Mouse (Mus musculus): ENCODE results near the gene Bcl7b. TPM values are rescaled to one million over a fixed set of nuclear protein-coding genes. Genes with fewer than 3 reads are reported as not detected.

Gene Bcl7b
- 10 to 100 TPM; 40.0 to 44.2 TPM for total RNA-seq (2023)

GRCm38 (mm10) chr5:135168063-135169062 is at the start of gene Bcl7b:
Gene Bcl7b, plus strand, starts transcription at chr5:135168283.

GRCm38 (mm10) chr5:135149053-135149819 is 18.8 kb upstream of the Bcl7b start, which contains the start of gene Tbl2:
Gene Tbl2, plus strand, starts transcription at chr5:135149657.

DNA sequence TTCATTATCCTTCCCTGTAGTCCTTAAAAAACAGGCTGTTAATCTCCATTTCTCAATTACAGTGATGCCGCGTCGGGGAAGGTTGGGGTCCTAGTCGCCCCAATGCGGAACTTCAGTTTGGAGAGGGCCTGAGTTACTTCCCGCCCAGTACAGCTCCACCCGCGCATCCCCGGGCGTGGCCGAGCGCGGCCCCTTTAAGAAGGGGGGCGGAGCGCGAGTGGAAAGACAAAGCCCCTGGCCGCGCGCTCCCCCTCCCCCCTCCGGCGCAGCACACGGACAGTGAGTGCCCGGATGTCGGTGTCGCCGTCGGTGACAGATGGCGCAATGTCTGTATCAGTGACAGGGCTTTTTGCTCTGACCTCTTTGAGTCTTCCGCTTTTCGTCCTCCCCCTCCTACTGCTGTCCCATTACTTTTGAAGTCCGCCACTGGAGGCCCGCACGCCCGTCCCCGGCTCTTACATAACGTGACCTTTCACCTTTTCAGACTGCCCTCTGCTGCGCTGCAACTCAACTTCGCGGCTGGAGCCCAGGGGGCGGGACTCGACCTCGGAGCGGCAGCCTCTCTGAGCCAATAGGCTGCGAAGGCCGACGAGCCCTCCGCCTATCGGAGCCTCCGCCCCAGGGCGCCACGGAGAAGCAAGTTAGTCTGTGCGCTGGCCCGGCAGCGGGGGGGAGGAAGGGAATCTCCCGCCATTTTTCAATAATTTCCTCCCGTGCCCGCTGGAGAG is 18.7 kb downstream of the Bcl7b start, which contains the start of gene Baz1b:
Gene Baz1b (plus strand): TSS at position 644 of the 728 bp plus-strand sequence.

Other genes starting within 250 kb of the Bcl7b start
- 1 to 10 TPM; 1.5 to 2.3 TPM for gene Mettl27, start 235.9 kb upstream of the Bcl7b start, total RNA-seq (2023)
- gene Cldn4, start 221.3 kb upstream of the Bcl7b start, total RNA-seq (2023): not detected
- not detected for gene Cldn3, start 182.1 kb upstream of the Bcl7b start, total RNA-seq (2023)
- 10 to 100 TPM; 27.6 to 33.2 TPM for gene Abhd11, start 159.1 kb upstream of the Bcl7b start, total RNA-seq (2023)
- gene Stx1a, start 144.8 kb upstream of the Bcl7b start, total RNA-seq (2023): 1 to 10 TPM in 1 of 2 experiments, under 1 TPM in 1; 0.37 to 1.1 TPM
- gene Dnajc30, start 104.1 kb upstream of the Bcl7b start, total RNA-seq (2023): 10 to 100 TPM; 16.2 to 16.9 TPM
- gene Bud23, start 103.3 kb upstream of the Bcl7b start, total RNA-seq (2023): 10 to 100 TPM; 46.4 to 61.6 TPM
- not detected for gene Vps37d, start 90.0 kb upstream of the Bcl7b start, total RNA-seq (2023)
- gene Mlxipl, start 78.4 kb upstream of the Bcl7b start, total RNA-seq (2023): 1 to 10 TPM; 2.8 to 3.2 TPM
- gene Tbl2, start 18.6 kb upstream of the Bcl7b start, total RNA-seq (2023): 10 to 100 TPM; 11.8 to 13.0 TPM
- 10 to 100 TPM; 65.9 to 76.2 TPM for gene Baz1b, start 19.0 kb downstream of the Bcl7b start, total RNA-seq (2023)
- gene Fzd9, start 82.9 kb downstream of the Bcl7b start, total RNA-seq (2023): not detected
- not detected for gene Fkbp6, start 181.8 kb downstream of the Bcl7b start, total RNA-seq (2023)
- gene Trim50, start 185.0 kb downstream of the Bcl7b start, total RNA-seq (2023): not detected
- 10 to 100 TPM; 11.2 to 11.8 TPM for gene Nsun5, start 201.7 kb downstream of the Bcl7b start, total RNA-seq (2023)
- 10 to 100 TPM; 38.4 to 39.6 TPM for gene Pom121, start 226.3 kb downstream of the Bcl7b start, total RNA-seq (2023)